12 mouse cellular contexts compared by ENCODE assay signal in the genomic region with DNA sequence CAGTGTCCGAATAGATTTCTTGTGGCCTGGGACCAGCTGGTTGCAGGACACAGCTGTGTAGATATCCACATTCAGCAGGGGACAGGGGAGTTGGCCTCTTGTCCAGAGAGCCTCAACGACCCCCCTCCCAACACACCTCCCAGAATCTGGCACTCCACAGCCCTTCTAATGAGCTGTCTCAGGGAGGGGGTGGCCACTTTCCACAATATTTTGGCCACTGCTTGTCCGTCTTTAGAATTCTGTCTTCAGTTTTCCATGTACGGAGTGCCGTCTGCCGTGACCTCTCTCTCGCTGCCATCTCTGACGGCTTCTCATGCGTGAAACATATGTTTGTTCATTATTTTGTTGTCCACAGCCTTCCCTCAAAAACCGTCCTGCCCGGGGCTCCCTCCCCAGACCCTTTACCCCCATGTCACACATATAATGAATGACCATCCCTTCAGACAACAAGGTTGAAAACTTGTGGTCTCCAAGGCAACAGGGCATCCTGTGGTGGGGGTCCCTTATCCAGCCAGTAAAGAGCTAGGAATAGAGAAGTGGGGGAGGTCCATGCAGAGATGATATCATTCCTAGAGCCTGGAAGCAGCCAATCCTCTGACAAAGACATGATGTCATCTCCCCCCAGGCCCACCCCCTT.
DNase-seq lines count a peak whose midpoint lies in the region; ATAC-seq and TF ChIP-seq lines count a peak whose summit lies in the region.
"Had no signal": no experiment of that assay in that cellular context is flagged by ENCODE, and none has a peak within 500 bp of the region (broad histone marks: within the 10 kb centered on the region; RNA-seq: fewer than 3 reads in every experiment).

No protein-coding gene starts in this region.

- peak; percentile 61 for ATAC-seq in kidney, embryonic 15.5 days (replicated peaks; ENCODE audit: low FRiP score)
- peak; percentile 81 for ATAC-seq in hindbrain, embryonic 13.5 days (ENCODE audit: low FRiP score)
- ATAC-seq in midbrain, postnatal 0 days (ENCODE audit: low FRiP score) = peak; percentile 92
- no peak for ATAC-seq in megakaryocyte, adult 5-6 weeks (ENCODE audit: poor library complexity, severe bottlenecking)
- ATAC-seq: Patski had no signal

- no peak overlapping the region for H3K4me3 ChIP-seq in kidney, embryonic 15.5 days (replicated peaks)
- no peak overlapping the region for H3K4me3 ChIP-seq in hindbrain, embryonic 13.5 days
- no peak overlapping the region for H3K4me3 ChIP-seq in midbrain, postnatal 0 days (ENCODE audit: low read depth, low read length)
- no peak overlapping the region for H3K4me3 ChIP-seq in cerebellum, adult 2 months (replicated peaks; ENCODE audit: insufficient read depth, low read depth, low read length)
- H3K4me3 ChIP-seq: embryonic facial prominence, embryonic 13.5 days had no signal

- no peak overlapping the region for H3K9ac ChIP-seq in kidney, embryonic 15.5 days
- H3K9ac ChIP-seq in hindbrain, embryonic 13.5 days = no peak overlapping the region
- no peak overlapping the region for H3K9ac ChIP-seq in midbrain, postnatal 0 days (replicated peaks; ENCODE audit: low read length, poor library complexity, severe bottlenecking)
- H3K9ac ChIP-seq: embryonic facial prominence, embryonic 13.5 days had no signal

- no peak for TF ChIP-seq POLR2A in cerebellum, adult 2 months (IDR thresholded peaks at IDR 0.05; ENCODE audit: borderline replicate concordance, insufficient read depth, low read length)

- H3K27ac ChIP-seq in kidney, embryonic 15.5 days = no peak overlapping the region
- peak overlapping the region; percentile 81 for H3K27ac ChIP-seq in hindbrain, embryonic 13.5 days
- no peak overlapping the region for H3K27ac ChIP-seq in midbrain, postnatal 0 days (ENCODE audit: low read depth, low read length)
- H3K27ac ChIP-seq in cerebellum, adult 2 months (ENCODE audit: insufficient read depth, low read length) = no peak overlapping the region
- H3K27ac ChIP-seq: embryonic facial prominence, embryonic 13.5 days had no signal

- no peaks in the 10 kb centered on the region for H3K9me3 ChIP-seq in kidney, embryonic 15.5 days (replicated peaks)
- no peaks in the 10 kb centered on the region for H3K9me3 ChIP-seq in hindbrain, embryonic 13.5 days
- H3K9me3 ChIP-seq in midbrain, postnatal 0 days (ENCODE audit: low read length) = no peaks in the 10 kb centered on the region
- H3K9me3 ChIP-seq: embryonic facial prominence, embryonic 13.5 days had no signal

- no peak for TF ChIP-seq CTCF in midbrain, postnatal 0 days (IDR thresholded peaks at IDR 0.05)
- no peak for TF ChIP-seq CTCF in cerebellum, adult 2 months (IDR thresholded peaks at IDR 0.05; ENCODE audit: borderline replicate concordance, insufficient read depth, low read depth, low read length)

- no peak overlapping the region for H3K4me2 ChIP-seq in kidney, embryonic 15.5 days
- H3K4me2 ChIP-seq in hindbrain, embryonic 13.5 days = peak overlapping the region; percentile 30
- H3K4me2 ChIP-seq in midbrain, postnatal 0 days (ENCODE audit: low read depth, low read length, poor library complexity, severe bottlenecking) = no peak overlapping the region
- H3K4me2 ChIP-seq: embryonic facial prominence, embryonic 13.5 days had no signal

- H3K27me3 ChIP-seq in kidney, embryonic 15.5 days = peaks cover 8% of the 10 kb centered on the region; the same call in 1 of the 2 replicates
- H3K27me3 ChIP-seq in hindbrain, embryonic 13.5 days = no peaks in the 10 kb centered on the region
- H3K27me3 ChIP-seq in midbrain, postnatal 0 days (ENCODE audit: insufficient read depth, low read length) = no peaks in the 10 kb centered on the region
- H3K27me3 ChIP-seq in cerebellum, adult 2 months (ENCODE audit: control insufficient read depth, insufficient read depth, low read length) = no peaks in the 10 kb centered on the region
- H3K27me3 ChIP-seq: embryonic facial prominence, embryonic 13.5 days; Patski had no signal

- 38% methylated on average over 11 of the region's 11 CpGs for WGBS in kidney, embryonic 15.5 days
- 9% methylated on average over 11 of the region's 11 CpGs for WGBS in hindbrain, embryonic 13.5 days
- WGBS in midbrain, postnatal 0 days = 34% methylated on average over 11 of the region's 11 CpGs
- 16% methylated on average over 11 of the region's 11 CpGs for WGBS in cerebellum, adult 2 months

- no peak for DNase-seq in kidney, adult 8-10 months
- peak; percentile 51 for DNase-seq in embryo, embryonic 11.5 days (ENCODE audit: low read depth, low spot score)
- DNase-seq in midbrain, postnatal 0 days (ENCODE audit: low spot score) = peak; percentile 91
- DNase-seq in heart, postnatal 4 days = no peak
- DNase-seq in cerebellum, adult 2 months = no peak
- DNase-seq: gastrocnemius, postnatal 36 days; heart, postnatal 36 days had no signal

- H3K36me3 ChIP-seq in kidney, embryonic 15.5 days = no peaks in the 10 kb centered on the region
- H3K36me3 ChIP-seq in hindbrain, embryonic 13.5 days = no peaks in the 10 kb centered on the region
- H3K36me3 ChIP-seq in midbrain, postnatal 0 days (ENCODE audit: insufficient read depth, low read length) = no peaks in the 10 kb centered on the region
- H3K36me3 ChIP-seq: embryonic facial prominence, embryonic 13.5 days had no signal

- H3K4me1 ChIP-seq in kidney, embryonic 15.5 days = peaks cover 45% of the 10 kb centered on the region
- H3K4me1 ChIP-seq in hindbrain, embryonic 13.5 days (replicated peaks) = peaks cover 40% of the 10 kb centered on the region
- 0 out of 2 replicates have a peak, but pooled peaks cover 3% of the 10 kb centered on the region for H3K4me1 ChIP-seq in midbrain, postnatal 0 days (ENCODE audit: insufficient read depth, low read length)
- H3K4me1 ChIP-seq in cerebellum, adult 2 months (ENCODE audit: control insufficient read depth, insufficient read depth, low read length) = no peaks in the 10 kb centered on the region

Comparison
In these comparisons a context has a peak if more than half of its experiments do, and no peak if none do; other contexts are left out.
1. DNase-seq: peak in embryo, embryonic 11.5 days (single experiment) and midbrain, postnatal 0 days (single experiment); none in kidney, adult 8-10 months (0 of 2), heart, postnatal 4 days (single experiment) and cerebellum, adult 2 months (0 of 2).